Mouse (Mus musculus) megakaryocyte, adult 5-6 weeks (primary cell): ENCODE data around the gene Tmem123. TPM values are rescaled to one million over a fixed set of nuclear protein-coding genes. Genes with fewer than 3 reads are reported as not detected.
A peak's percentile ranks its signal among the peaks of the same experiment; 100 is the strongest.

Experiments
- ATAC-seq: 2 replicates; pipeline ENCODE4 v1.8.0; 2016; ENCODE audit warnings: mild to moderate bottlenecking, inconsistent platforms; ENCODE audit not compliant: poor library complexity, severe bottlenecking
- total RNA-seq, 2 experiments: library from RNA; stranded (forward) in 1 of 2; stranded (reverse) in 1 of 2; fragments of 153-499, 151-499 nt in 1 of 2; fragments of 221-1000, 200-1000 nt in 1 of 2; gene quantifications; 2 replicates each; pipeline versions ENCODE4 v1.2.3 to v1.2.4; 2015 to 2017

Tmem123 gene
- total RNA-seq (2015), result 113 and 117 TPM in 2 replicates
- 114 and 121 TPM in 2 replicates for total RNA-seq (2017)

DNA sequence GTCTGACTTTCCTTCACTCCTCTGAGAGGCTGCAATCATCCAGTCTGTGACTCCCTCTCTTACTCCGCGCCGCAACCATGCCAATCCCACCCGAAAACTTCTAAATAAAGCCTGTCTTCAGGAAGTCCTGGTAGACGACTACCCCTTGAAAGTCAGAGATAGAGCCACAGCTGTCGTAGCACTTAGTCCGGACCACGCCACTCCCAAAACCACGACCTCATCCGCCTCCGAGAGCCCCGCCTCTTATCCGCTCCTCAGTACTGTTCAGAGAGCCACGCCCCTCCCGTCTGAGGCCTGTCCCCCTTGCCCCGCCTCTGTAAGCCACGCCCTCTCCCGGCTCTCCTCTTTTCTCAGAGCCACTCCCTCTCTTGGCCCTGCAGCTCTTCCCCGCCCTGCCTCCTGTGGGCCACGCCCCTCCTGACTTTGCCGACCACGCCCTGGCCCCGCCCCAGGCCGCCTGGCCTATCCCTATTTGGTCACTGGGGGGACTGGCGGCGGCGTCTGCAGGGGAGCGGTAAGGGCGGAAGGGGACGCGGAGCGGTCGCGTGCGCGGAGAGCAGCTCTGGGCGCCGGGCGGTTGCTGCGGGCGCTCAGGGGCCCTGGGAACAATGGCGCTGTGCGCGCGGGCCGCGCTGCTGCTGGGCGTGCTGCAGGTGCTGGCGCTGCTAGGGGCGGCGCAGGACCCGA lies at the start of gene Tmem123:
Tmem123 (plus strand) TSS at position 428 of the 687 bp plus-strand sequence.
- ATAC-seq, result peak; percentile 86

DNA sequence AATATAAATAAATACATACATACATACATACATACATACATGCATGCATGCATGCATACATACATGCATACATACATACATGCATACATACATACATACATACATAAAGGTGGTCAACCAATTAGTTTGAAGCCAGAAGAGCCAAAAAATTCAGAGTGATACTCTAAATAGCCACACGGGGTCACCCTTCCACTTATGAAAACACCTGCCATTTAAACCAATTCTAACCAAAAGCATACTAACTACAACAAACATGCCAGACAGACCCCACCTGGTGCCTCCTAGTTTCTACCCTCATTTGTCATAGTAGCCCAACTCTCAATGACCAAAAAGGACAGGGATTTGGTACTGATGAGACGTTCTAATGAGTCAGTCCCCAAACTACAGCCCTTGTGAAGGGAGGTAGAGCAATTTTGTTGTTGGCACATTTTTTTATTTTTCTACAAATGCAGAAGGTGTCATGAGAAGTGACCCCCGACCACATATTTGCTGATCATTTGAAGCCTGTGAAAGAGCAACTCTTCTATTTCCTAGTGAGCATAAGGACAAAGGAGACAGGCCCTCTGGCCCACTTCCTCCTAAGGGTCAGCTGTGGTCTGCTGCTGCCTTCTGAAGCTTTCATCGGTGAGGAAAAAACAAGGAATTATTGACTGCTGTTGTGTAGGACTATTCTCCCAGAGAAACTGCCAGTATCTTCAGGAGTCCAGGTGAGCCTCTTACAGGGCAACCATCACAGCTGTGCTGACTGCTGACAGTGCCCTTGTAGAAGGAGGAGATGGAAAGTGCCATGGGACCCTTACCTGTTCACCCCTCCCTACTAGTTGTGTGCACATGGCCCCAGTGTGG lies 49.6 kb upstream of the Tmem123 start:
- peak; percentile 89 for ATAC-seq

DNA sequence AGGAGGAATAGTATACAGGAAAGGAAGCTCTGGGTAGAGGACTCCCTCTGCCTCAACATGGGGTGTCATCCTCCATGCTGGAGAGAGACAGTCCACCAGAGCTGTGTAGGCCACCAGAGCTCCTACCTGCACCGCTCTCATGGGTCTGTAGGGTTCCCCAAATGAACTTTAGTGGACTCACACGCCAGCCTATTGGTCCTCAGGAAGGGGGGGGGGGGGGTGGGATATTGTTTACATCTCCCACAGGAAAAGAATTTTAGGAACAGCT lies 49.0 kb upstream of the Tmem123 start:
- 0 out of 2 replicates have a peak, but pooled peaks have one; percentile 2 for ATAC-seq

GRCm38 (mm10) chr9:7721543-7721942 lies 42.3 kb upstream of the Tmem123 start:
- ATAC-seq, result no peak

GRCm38 (mm10) chr9:7728997-7729396 lies 34.8 kb upstream of the Tmem123 start:
- no peak for ATAC-seq

DNA sequence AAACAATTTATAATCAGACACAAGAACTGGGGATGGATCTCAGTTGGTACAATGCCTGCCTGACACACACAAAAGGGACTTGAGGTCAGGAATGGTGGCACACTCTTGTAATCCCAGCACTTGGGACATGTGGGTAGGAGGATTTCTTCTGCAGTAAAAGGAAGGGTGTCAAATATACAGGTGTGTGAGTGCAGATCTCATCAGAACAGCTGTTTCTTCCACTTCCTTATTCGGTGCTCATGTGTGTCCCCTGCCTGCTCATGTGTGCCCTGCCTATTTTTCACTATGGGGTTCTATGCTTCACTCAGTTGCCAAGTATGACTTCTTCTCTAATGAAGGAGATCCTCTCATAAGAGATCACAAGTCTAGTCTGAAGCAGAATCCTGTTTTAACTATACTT lies 21.1 kb upstream of the Tmem123 start:
- ATAC-seq, result peak; percentile 63

- no peak for ATAC-seq
These were observed 19.7 kb upstream of the Tmem123 start for GRCm38 (mm10) chr9:7744156-7744555.

- no peak for ATAC-seq
These were observed 15.0 kb upstream of the Tmem123 start for GRCm38 (mm10) chr9:7748881-7749280.

DNA sequence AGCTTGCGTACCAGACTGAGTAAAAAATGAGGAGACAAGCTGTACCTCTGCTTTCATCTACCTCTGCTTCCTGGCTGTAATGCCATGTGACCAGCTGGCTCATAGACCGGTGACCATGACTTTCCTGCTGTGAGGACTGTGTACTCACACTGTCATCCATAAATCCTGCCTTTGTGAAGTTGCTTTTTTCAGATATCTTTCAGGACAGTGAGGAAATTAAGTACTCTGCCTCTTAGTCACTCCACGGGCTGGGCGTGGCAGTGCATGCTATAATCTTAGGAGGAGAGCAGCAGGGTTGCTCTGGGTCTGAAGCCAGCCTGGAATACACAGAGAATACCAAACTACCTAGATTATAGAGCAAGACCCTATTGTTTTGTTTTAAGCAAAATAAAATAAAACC lies 14.3 kb upstream of the Tmem123 start:
- no peak for ATAC-seq

GRCm38 (mm10) chr9:7755889-7756423 lies 7.9 kb upstream of the Tmem123 start:
- peak; percentile 71 for ATAC-seq

- ATAC-seq, result no peak
These were observed 1.9 kb upstream of the Tmem123 start for GRCm38 (mm10) chr9:7761906-7762455.

GRCm38 (mm10) chr9:7762741-7763140 lies 1.1 kb upstream of the Tmem123 start:
- ATAC-seq, result no peak

DNA sequence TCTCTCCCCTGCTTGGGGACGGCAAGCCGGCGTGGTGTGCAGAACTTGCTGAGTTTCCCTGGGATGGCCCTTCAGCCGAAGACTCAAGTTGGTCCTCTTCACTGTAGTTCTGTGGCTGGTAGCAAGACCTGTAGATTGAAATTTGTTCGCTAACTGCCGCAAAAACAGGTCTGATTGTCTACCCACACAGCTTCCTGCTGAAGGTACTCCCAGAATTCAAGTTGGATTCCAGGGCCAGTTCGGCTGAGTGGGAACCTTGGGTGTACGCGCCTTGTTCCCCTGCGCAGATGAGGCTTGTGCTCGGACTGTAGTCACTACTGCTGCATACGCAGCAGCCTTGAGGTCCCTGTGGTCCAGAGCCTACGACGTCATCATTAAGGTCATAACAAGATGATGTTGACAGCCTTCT lies 626 bp downstream of the Tmem123 start:
- ATAC-seq, result peak; percentile 56

GRCm38 (mm10) chr9:7765236-7765635 lies 1.4 kb downstream of the Tmem123 start:
- ATAC-seq, result no peak

GRCm38 (mm10) chr9:7766582-7766981 lies 2.7 kb downstream of the Tmem123 start:
- ATAC-seq, result no peak

DNA sequence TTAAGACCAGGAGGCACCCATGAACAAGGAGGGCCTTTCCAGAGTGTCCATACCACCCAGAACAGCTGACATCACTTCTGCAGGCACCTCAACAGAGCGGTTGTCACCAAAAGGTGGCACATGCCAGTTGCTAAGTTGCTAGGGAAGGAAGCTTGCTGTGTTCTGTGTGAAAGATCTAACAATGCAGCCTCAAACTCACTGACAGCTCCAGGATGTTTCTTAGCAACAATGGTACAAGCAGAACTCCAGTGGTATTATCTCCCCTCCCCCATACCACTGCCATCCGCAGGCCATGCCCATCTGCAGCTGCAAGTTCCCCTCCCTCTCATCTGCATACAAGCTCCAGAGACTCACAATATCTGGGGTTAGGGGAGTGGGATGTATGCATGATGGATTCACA lies 3.7 kb downstream of the Tmem123 start:
- no peak for ATAC-seq

GRCm38 (mm10) chr9:7769081-7769480 lies 5.2 kb downstream of the Tmem123 start:
- no peak for ATAC-seq

GRCm38 (mm10) chr9:7769491-7769890 lies 5.7 kb downstream of the Tmem123 start:
- no peak for ATAC-seq

- ATAC-seq, result no peak
These were observed 8.5 kb downstream of the Tmem123 start for GRCm38 (mm10) chr9:7772361-7772760.

DNA sequence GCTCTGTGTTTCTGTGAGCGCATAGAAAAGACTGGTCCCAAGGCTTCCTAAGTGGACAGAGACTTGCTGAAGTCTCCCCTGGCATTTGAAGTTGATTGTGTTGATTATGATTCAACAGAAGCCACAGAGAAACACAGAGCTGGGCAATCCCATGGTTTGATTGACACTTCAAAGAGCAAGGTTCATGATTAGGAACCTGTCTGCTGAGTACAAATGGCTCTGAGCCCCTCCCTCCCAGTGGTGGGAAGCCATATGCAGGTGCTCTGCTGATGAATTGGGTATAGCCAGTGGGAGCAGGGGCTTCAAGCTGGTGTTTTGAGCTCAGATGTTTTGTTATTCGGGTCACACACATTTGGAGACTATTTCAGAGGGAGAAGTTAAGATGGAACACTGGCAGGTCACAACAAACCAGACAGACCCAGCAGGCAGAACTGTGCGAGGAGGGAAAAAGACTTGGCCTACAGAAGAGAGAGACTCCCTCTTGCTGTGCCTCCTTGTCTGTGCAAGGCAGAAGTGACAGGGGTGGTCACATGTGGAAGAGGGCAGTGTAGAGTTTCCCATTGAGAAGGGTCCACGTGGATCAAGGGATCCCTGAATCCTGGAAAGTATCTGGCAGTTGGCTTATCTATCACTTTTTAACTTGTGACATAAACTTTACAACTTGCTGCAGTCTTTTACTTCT lies 9.1 kb downstream of the Tmem123 start:
- no peak for ATAC-seq

- ATAC-seq, result no peak
These were observed 9.8 kb downstream of the Tmem123 start for GRCm38 (mm10) chr9:7773686-7774085.
